Mouse (Mus musculus) bone marrow, adult 2 months (tissue): ENCODE measurements around the gene Uts2.

Experiments
- CTCF ChIP-seq: fragments of 200-500 bp; IDR thresholded peaks from 2 replicates; pipeline ENCODE4 v1.5.1; 2011; ENCODE audit warnings: low read length, control low read depth; ENCODE audit not compliant: control insufficient read depth, insufficient read depth
- POLR2A ChIP-seq: fragments of 200-500 bp; IDR thresholded peaks from 2 replicates; pipeline ENCODE4 v1.6.1; 2011; ENCODE audit warnings: low read depth, mild to moderate bottlenecking, control low read depth, low read length, borderline replicate concordance; ENCODE audit not compliant: control insufficient read depth

DNA sequence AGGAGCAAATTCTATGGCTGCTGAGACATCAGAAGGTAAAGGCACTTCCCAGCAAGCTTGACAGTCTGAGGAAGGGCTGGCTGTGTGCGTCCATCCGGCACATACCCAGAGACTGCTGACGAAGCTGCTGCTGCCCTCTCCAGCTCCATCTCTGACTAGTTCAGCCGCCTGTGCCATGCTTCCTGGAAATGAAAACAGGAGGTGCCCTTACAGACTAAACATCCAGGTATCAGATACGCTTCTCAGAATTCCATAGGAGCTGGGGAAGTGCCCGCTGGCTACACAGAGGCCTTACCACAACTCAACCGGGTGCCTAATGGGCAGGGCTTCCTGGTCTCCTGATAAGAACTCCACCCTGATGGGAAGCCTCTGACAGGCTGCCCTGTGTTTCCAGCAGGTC lies 38.4 kb upstream of the Uts2 start:
- TF ChIP-seq CTCF (no peak), POLR2A (no peak)
